In genomic region chr16:30979905-30980304, GRCm38 (mm10) we compare ENCODE assay signal across 16 mouse cellular contexts.
"Had no signal": no experiment of that assay in that cellular context is flagged by ENCODE, and none has a peak within 500 bp of the region (broad histone marks: within the 10 kb centered on the region; RNA-seq: fewer than 3 reads in every experiment).

No protein-coding gene starts in this region.

- H3K27ac ChIP-seq: kidney, postnatal 0 days; layer of hippocampus, adult 2 months; left cerebral cortex, adult 2 months; limb, embryonic 12.5 days; limb, embryonic 15.5 days; liver, embryonic 14.5 days had no signal

- H3K27me3 ChIP-seq: limb, embryonic 12.5 days; limb, embryonic 15.5 days had no signal

- H3K4me2 ChIP-seq: limb, embryonic 12.5 days; limb, embryonic 15.5 days; liver, embryonic 11.5 days; midbrain, embryonic 11.5 days had no signal

- H3K9me3 ChIP-seq: limb, embryonic 12.5 days; limb, embryonic 15.5 days had no signal

- H3K36me3 ChIP-seq: limb, embryonic 12.5 days; limb, embryonic 15.5 days had no signal

- ATAC-seq: intestine, postnatal 0 days; liver, postnatal 0 days had no signal

- H3K9ac ChIP-seq: limb, embryonic 12.5 days; limb, embryonic 15.5 days; liver, embryonic 14.5 days; liver, postnatal 0 days had no signal

- DNase-seq: kidney, adult 2 months; layer of hippocampus, postnatal 36 days; left cerebral cortex, postnatal 4 days; liver, postnatal 0 days; midbrain, embryonic 14.5 days; thymus, adult 18-20 months; thymus, postnatal 36 days had no signal

- H3K4me3 ChIP-seq: layer of hippocampus, adult 2 months; left cerebral cortex, adult 2 months; limb, embryonic 12.5 days; limb, embryonic 15.5 days had no signal
